Comparison of ENCODE assay signal across 9 mouse cellular contexts in genomic region chr7:140939669-140940171, GRCm38 (mm10). TPM values are rescaled to one million over a fixed set of nuclear protein-coding genes. Genes with fewer than 3 reads are reported as not detected.
A peak's percentile ranks its signal among the peaks of the same experiment; 100 is the strongest.
DNase-seq lines count a peak whose midpoint lies in the region; ATAC-seq and TF ChIP-seq lines count a peak whose summit lies in the region.
"Had no signal": no experiment of that assay in that cellular context is flagged by ENCODE, and none has a peak within 500 bp of the region (broad histone marks: within the 10 kb centered on the region; RNA-seq: fewer than 3 reads in every experiment).

No protein-coding gene starts in this region.

- no peaks in the 10 kb centered on the region for H3K9me3 ChIP-seq in hindbrain, embryonic 11.5 days (ENCODE audit: control insufficient read depth, low read length)
- no peaks in the 10 kb centered on the region for H3K9me3 ChIP-seq in hindbrain, embryonic 13.5 days
- H3K9me3 ChIP-seq in embryonic facial prominence, embryonic 13.5 days, result no peaks in the 10 kb centered on the region
- H3K9me3 ChIP-seq in limb, embryonic 10.5 days (replicated peaks), result no peaks in the 10 kb centered on the region

- H3K4me2 ChIP-seq in hindbrain, embryonic 11.5 days (replicated peaks; ENCODE audit: low read depth, low read length), result no peak overlapping the region
- no peak overlapping the region for H3K4me2 ChIP-seq in hindbrain, embryonic 13.5 days
- H3K4me2 ChIP-seq in embryonic facial prominence, embryonic 13.5 days, result peak overlapping the region; percentile 44

- H3K27me3 ChIP-seq in hindbrain, embryonic 11.5 days (ENCODE audit: control insufficient read depth, insufficient read depth, low read length), result no peaks in the 10 kb centered on the region; the same call in 1 of the 2 replicates
- peaks cover 2% of the 10 kb centered on the region; the same call in 1 of the 2 replicates for H3K27me3 ChIP-seq in hindbrain, embryonic 13.5 days
- peaks cover 8% of the 10 kb centered on the region; the same call in 1 of the 2 replicates for H3K27me3 ChIP-seq in embryonic facial prominence, embryonic 13.5 days
- peaks cover 13% of the 10 kb centered on the region; the same call in 1 of the 2 replicates for H3K27me3 ChIP-seq in limb, embryonic 10.5 days (ENCODE audit: low read depth, poor library complexity, severe bottlenecking)
- no peaks in the 10 kb centered on the region for H3K27me3 ChIP-seq in small intestine, adult 2 months (ENCODE audit: control insufficient read depth, insufficient read depth, low read length)

- TF ChIP-seq CTCF in small intestine, adult 2 months (IDR thresholded peaks at IDR 0.05; ENCODE audit: extremely low read depth, insufficient read length, insufficient replicate concordance, low read depth, low read length), result no peak

- H3K4me3 ChIP-seq in hindbrain, embryonic 11.5 days (ENCODE audit: low read depth, low read length), result no peak overlapping the region
- no peak overlapping the region for H3K4me3 ChIP-seq in hindbrain, embryonic 13.5 days
- no peak overlapping the region for H3K4me3 ChIP-seq in embryonic facial prominence, embryonic 13.5 days
- peak overlapping the region; percentile 38 for H3K4me3 ChIP-seq in limb, embryonic 10.5 days
- no peak overlapping the region for H3K4me3 ChIP-seq in small intestine, adult 2 months (ENCODE audit: low read depth, low read length)

- no peaks in the 10 kb centered on the region for H3K36me3 ChIP-seq in hindbrain, embryonic 11.5 days (ENCODE audit: control insufficient read depth, insufficient read depth, low read length)
- no peaks in the 10 kb centered on the region for H3K36me3 ChIP-seq in hindbrain, embryonic 13.5 days
- H3K36me3 ChIP-seq in embryonic facial prominence, embryonic 13.5 days, result peaks cover 8% of the 10 kb centered on the region
- H3K36me3 ChIP-seq in limb, embryonic 10.5 days, result peaks cover under 1% of the 10 kb centered on the region
- H3K36me3 ChIP-seq in small intestine, adult 2 months (ENCODE audit: control insufficient read depth, insufficient read depth, low read length), result no peaks in the 10 kb centered on the region

- TF ChIP-seq POLR2A in small intestine, adult 2 months (IDR thresholded peaks at IDR 0.05; ENCODE audit: low read depth, low read length), result no peak

- no peaks in the 10 kb centered on the region for H3K4me1 ChIP-seq in hindbrain, embryonic 11.5 days (replicated peaks; ENCODE audit: control insufficient read depth, insufficient read depth, low read length)
- H3K4me1 ChIP-seq in hindbrain, embryonic 13.5 days (replicated peaks), result peaks cover 19% of the 10 kb centered on the region
- peaks cover 41% of the 10 kb centered on the region for H3K4me1 ChIP-seq in embryonic facial prominence, embryonic 13.5 days
- H3K4me1 ChIP-seq in limb, embryonic 10.5 days, result peaks cover 54% of the 10 kb centered on the region
- peaks cover 11% of the 10 kb centered on the region for H3K4me1 ChIP-seq in small intestine, adult 2 months (ENCODE audit: control insufficient read depth, insufficient read depth, insufficient read length, low read length)

- no peak for ATAC-seq in hindbrain, embryonic 11.5 days (ENCODE audit: low FRiP score)
- no peak for ATAC-seq in hindbrain, embryonic 13.5 days (ENCODE audit: low FRiP score)
- no peak for ATAC-seq in embryonic facial prominence, embryonic 13.5 days (ENCODE audit: insufficient number of reproducible peaks, insufficient read depth, low FRiP score, low TSS enrichment, low read depth)

- 11% methylated on average over 8 of the region's 8 CpGs for WGBS in hindbrain, embryonic 11.5 days
- WGBS in hindbrain, embryonic 13.5 days, result 12% methylated on average over 7 of the region's 8 CpGs
- WGBS in embryonic facial prominence, embryonic 13.5 days, result 3% methylated on average over 8 of the region's 8 CpGs
- 2% methylated on average over 8 of the region's 8 CpGs for WGBS in limb, embryonic 10.5 days
- 31% methylated on average over 8 of the region's 8 CpGs for WGBS in small intestine, adult 2 months

- DNase-seq in hindbrain, embryonic 11.5 days (ENCODE audit: low spot score), result peak; percentile 46
- peak; percentile 76 for DNase-seq in limb, embryonic 10.5 days (ENCODE audit: low spot score)
- no peak for DNase-seq in spleen, adult 12 weeks (ENCODE audit: low spot score)
- DNase-seq in thymus, postnatal 25 days, result no peak
- DNase-seq in frontal cortex, adult 2 months (ENCODE audit: extremely low spot score in 1 of 2, low spot score in 1 of 2), result no peak

- H3K27ac ChIP-seq in hindbrain, embryonic 11.5 days (ENCODE audit: low read depth, low read length), result no peak overlapping the region
- H3K27ac ChIP-seq in hindbrain, embryonic 13.5 days, result no peak overlapping the region
- H3K27ac ChIP-seq in embryonic facial prominence, embryonic 13.5 days, result peak overlapping the region; percentile 84
- H3K27ac ChIP-seq in limb, embryonic 10.5 days, result peak overlapping the region; percentile 84
- H3K27ac ChIP-seq in small intestine, adult 2 months (ENCODE audit: insufficient read depth, low read depth, low read length), result peak overlapping the region; percentile 33; the same call in 1 of the 2 replicates

- no peak overlapping the region for H3K9ac ChIP-seq in hindbrain, embryonic 11.5 days (ENCODE audit: low read depth, low read length)
- H3K9ac ChIP-seq in hindbrain, embryonic 13.5 days, result no peak overlapping the region
- H3K9ac ChIP-seq in embryonic facial prominence, embryonic 13.5 days, result peak overlapping the region; percentile 54; the same call in 1 of the 2 replicates

RNA-seq across cellular contexts. Expression of gene Pgghg, which starts 1.5 kb away (rescaled TPM):
- 9.7 and 10.6 TPM in 2 replicates for polyA plus RNA-seq in hindbrain, embryonic 11.5 days (2014; fragmentation: Nextera tagmentation; extraction: Ambion mirVana)
- polyA plus RNA-seq in hindbrain, embryonic 13.5 days (2015; fragmentation: Nextera tagmentation; extraction: Ambion mirVana), result 8.8 and 10.4 TPM in 2 replicates
- 25.1 and 25.7 TPM in 2 replicates for polyA plus RNA-seq in embryonic facial prominence, embryonic 13.5 days (2015; fragmentation: Nextera tagmentation; extraction: Ambion mirVana)
- polyA plus RNA-seq in limb, embryonic 10.5 days (2016; fragmentation: Nextera tagmentation; extraction: Ambion mirVana), result 11.4 and 15.4 TPM in 2 replicates
- polyA plus RNA-seq in small intestine, adult 2 months (2012; rRNA removed), result 10.8 and 15.1 TPM in 2 replicates
- 6.9 and 7.1 TPM in 2 replicates for polyA plus RNA-seq in frontal cortex, adult 2 months (2012; rRNA removed)

RNA-seq across cellular contexts. Expression of gene Ifitm5, which starts 10.4 kb away (rescaled TPM):
- 0.27 and 0.54 TPM in 2 replicates for polyA plus RNA-seq in hindbrain, embryonic 11.5 days (2014; fragmentation: Nextera tagmentation; extraction: Ambion mirVana)
- polyA plus RNA-seq in hindbrain, embryonic 13.5 days (2015; fragmentation: Nextera tagmentation; extraction: Ambion mirVana), result 0.36 and 1.7 TPM in 2 replicates
- 32.4 and 56.7 TPM in 2 replicates for polyA plus RNA-seq in embryonic facial prominence, embryonic 13.5 days (2015; fragmentation: Nextera tagmentation; extraction: Ambion mirVana)
- polyA plus RNA-seq in limb, embryonic 10.5 days (2016; fragmentation: Nextera tagmentation; extraction: Ambion mirVana), result 4.2 and 5.9 TPM in 2 replicates
- 0.56 and 0.87 TPM in 2 replicates for polyA plus RNA-seq in small intestine, adult 2 months (2012; rRNA removed)
- 0.15 TPM in 1 of 2 replicates, not detected in the other for polyA plus RNA-seq in frontal cortex, adult 2 months (2012; rRNA removed)

RNA-seq across cellular contexts. Expression of gene Gm45717, which starts 16.0 kb away (rescaled TPM):
- polyA plus RNA-seq in hindbrain, embryonic 11.5 days (2014; fragmentation: Nextera tagmentation; extraction: Ambion mirVana), result not detected in 2 replicates
- polyA plus RNA-seq in hindbrain, embryonic 13.5 days (2015; fragmentation: Nextera tagmentation; extraction: Ambion mirVana), result not detected in 2 replicates
- 1.1 TPM in 1 of 2 replicates, not detected in the other for polyA plus RNA-seq in embryonic facial prominence, embryonic 13.5 days (2015; fragmentation: Nextera tagmentation; extraction: Ambion mirVana)
- not detected in 2 replicates for polyA plus RNA-seq in limb, embryonic 10.5 days (2016; fragmentation: Nextera tagmentation; extraction: Ambion mirVana)
- 1.1 TPM in 1 of 2 replicates, not detected in the other for polyA plus RNA-seq in small intestine, adult 2 months (2012; rRNA removed)
- polyA plus RNA-seq in frontal cortex, adult 2 months (2012; rRNA removed), result not detected in 2 replicates
- polyA plus RNA-seq: urinary bladder, adult 2 months had no signal

RNA-seq across cellular contexts. Expression of gene Ifitm2, which starts 16.1 kb away (rescaled TPM):
- 290 and 308 TPM in 2 replicates for polyA plus RNA-seq in hindbrain, embryonic 11.5 days (2014; fragmentation: Nextera tagmentation; extraction: Ambion mirVana)
- polyA plus RNA-seq in hindbrain, embryonic 13.5 days (2015; fragmentation: Nextera tagmentation; extraction: Ambion mirVana), result 211 and 226 TPM in 2 replicates
- polyA plus RNA-seq in embryonic facial prominence, embryonic 13.5 days (2015; fragmentation: Nextera tagmentation; extraction: Ambion mirVana), result 1,314 and 1,591 TPM in 2 replicates
- polyA plus RNA-seq in limb, embryonic 10.5 days (2016; fragmentation: Nextera tagmentation; extraction: Ambion mirVana), result 904 and 922 TPM in 2 replicates
- polyA plus RNA-seq in small intestine, adult 2 months (2012; rRNA removed), result 263 and 363 TPM in 2 replicates
- 46.6 and 48.9 TPM in 2 replicates for polyA plus RNA-seq in frontal cortex, adult 2 months (2012; rRNA removed)

RNA-seq across cellular contexts. Expression of gene Nlrp6, which starts 19.0 kb away (rescaled TPM):
- polyA plus RNA-seq in hindbrain, embryonic 11.5 days (2014; fragmentation: Nextera tagmentation; extraction: Ambion mirVana), result 0.06 and 0.17 TPM in 2 replicates
- 0.09 and 0.12 TPM in 2 replicates for polyA plus RNA-seq in hindbrain, embryonic 13.5 days (2015; fragmentation: Nextera tagmentation; extraction: Ambion mirVana)
- 0.20 and 0.30 TPM in 2 replicates for polyA plus RNA-seq in embryonic facial prominence, embryonic 13.5 days (2015; fragmentation: Nextera tagmentation; extraction: Ambion mirVana)
- 0.06 and 0.26 TPM in 2 replicates for polyA plus RNA-seq in limb, embryonic 10.5 days (2016; fragmentation: Nextera tagmentation; extraction: Ambion mirVana)
- 45.0 and 110 TPM in 2 replicates for polyA plus RNA-seq in small intestine, adult 2 months (2012; rRNA removed)
- polyA plus RNA-seq in frontal cortex, adult 2 months (2012; rRNA removed), result 0.17 and 0.18 TPM in 2 replicates
- polyA plus RNA-seq: urinary bladder, adult 2 months had no signal

Comparison
In these comparisons a context has a peak if more than half of its experiments do, and no peak if none do; other contexts are left out.
1. DNase-seq: peak in hindbrain, embryonic 11.5 days (single experiment) and limb, embryonic 10.5 days (single experiment); none in spleen, adult 12 weeks (single experiment), thymus, postnatal 25 days (single experiment) and frontal cortex, adult 2 months (0 of 2).
2. H3K27ac ChIP-seq: peak in embryonic facial prominence, embryonic 13.5 days (single experiment), limb, embryonic 10.5 days (single experiment) and small intestine, adult 2 months (single experiment); none in hindbrain, embryonic 11.5 days (single experiment) and hindbrain, embryonic 13.5 days (single experiment).